Mouse (Mus musculus): Measurements from ENCODE around the gene Vipr2. TPM values are rescaled to one million over a fixed set of nuclear protein-coding genes. Genes with fewer than 3 reads are reported as not detected.

Gene Vipr2
- polyA plus RNA-seq, 1 experiment, result 0.11 TPM

GRCm38 (mm10) chr12:116183212-116183935 is 105.8 kb downstream of the Vipr2 start:
- no peaks in the 10 kb centered on the region for H3K36me3 ChIP-seq (ENCODE audit: control insufficient read depth, insufficient read depth)
- TF ChIP-seq MYOG (IDR thresholded peaks at IDR 0.05; ENCODE audit: control insufficient read depth, extremely low read depth, insufficient read length) (no peak), CTCF (IDR thresholded peaks at IDR 0.05; ENCODE audit: control insufficient read depth, insufficient read depth, insufficient read length) (no peak), MYOD1 (IDR thresholded peaks at IDR 0.05; ENCODE audit: control insufficient read depth, insufficient read length, low read depth) (no peak), USF1 (IDR thresholded peaks at IDR 0.05; ENCODE audit: low read depth) (no peak), CEBPB (IDR thresholded peaks at IDR 0.05; ENCODE audit: low read depth) (no peak), FOSL1 (IDR thresholded peaks at IDR 0.05; ENCODE audit: insufficient read depth, low read length, poor library complexity, severe bottlenecking) (no peak), MAX (IDR thresholded peaks at IDR 0.05) (no peak)
- no peak overlapping the region for H3K4me3 ChIP-seq (ENCODE audit: insufficient read depth, poor library complexity, severe bottlenecking)
- H3K27me3 ChIP-seq (ENCODE audit: control insufficient read depth, insufficient read depth, insufficient read length), result no peaks in the 10 kb centered on the region
- H3K79me2 ChIP-seq (ENCODE audit: control insufficient read depth, insufficient read depth), result no peaks in the 10 kb centered on the region
- H3ac ChIP-seq (ENCODE audit: control insufficient read depth, insufficient read length, low read depth), result no peak overlapping the region
- no peaks in the 10 kb centered on the region for H3K79me3 ChIP-seq (ENCODE audit: low read depth)

GRCm38 (mm10) chr12:116193952-116194351 is 116.4 kb downstream of the Vipr2 start:
- Histone ChIP-seq H3K27me3 (ENCODE audit: control insufficient read depth, insufficient read depth, insufficient read length) (no peaks in the 10 kb centered on the region), H3ac (ENCODE audit: control insufficient read depth, insufficient read length, low read depth) (no peak overlapping the region), H3K79me2 (ENCODE audit: control insufficient read depth, insufficient read depth) (no peaks in the 10 kb centered on the region), H3K79me3 (ENCODE audit: low read depth) (no peaks in the 10 kb centered on the region), H3K36me3 (ENCODE audit: control insufficient read depth, insufficient read depth) (no peaks in the 10 kb centered on the region), H3K4me3 (ENCODE audit: insufficient read depth, poor library complexity, severe bottlenecking) (no peak overlapping the region)
- TF ChIP-seq FOSL1 (IDR thresholded peaks at IDR 0.05; ENCODE audit: insufficient read depth, low read length, poor library complexity, severe bottlenecking) (no peak), MYOG (IDR thresholded peaks at IDR 0.05; ENCODE audit: control insufficient read depth, extremely low read depth, insufficient read length) (no peak), USF1 (IDR thresholded peaks at IDR 0.05; ENCODE audit: low read depth) (no peak), CEBPB (IDR thresholded peaks at IDR 0.05; ENCODE audit: low read depth) (no peak), CTCF (IDR thresholded peaks at IDR 0.05; ENCODE audit: control insufficient read depth, insufficient read depth, insufficient read length) (no peak), MAX (IDR thresholded peaks at IDR 0.05) (no peak)

DNA sequence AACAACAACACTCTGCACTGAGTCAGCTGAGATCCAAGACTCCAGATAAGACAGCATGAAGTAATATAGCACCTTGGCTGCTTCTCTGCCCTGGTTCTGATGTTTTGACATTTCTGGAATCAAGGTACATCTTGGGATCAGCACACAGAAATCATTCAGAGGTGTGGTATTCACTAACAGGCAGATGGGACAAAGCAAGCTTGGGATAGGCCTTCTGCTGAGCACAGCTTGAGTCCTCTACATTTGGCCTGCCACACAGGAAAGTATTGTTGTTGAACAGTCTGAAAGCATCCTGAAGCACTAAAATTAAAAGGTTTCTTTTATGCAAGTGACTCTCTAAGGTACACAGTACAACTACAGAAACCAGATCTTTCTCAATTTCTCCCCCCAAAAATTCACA is 117.1 kb downstream of the Vipr2 start:
- H3ac ChIP-seq (ENCODE audit: control insufficient read depth, insufficient read length, low read depth), result no peak overlapping the region
- no peak for TF ChIP-seq MAX (IDR thresholded peaks at IDR 0.05)
- no peak for TF ChIP-seq FOSL1 (IDR thresholded peaks at IDR 0.05; ENCODE audit: insufficient read depth, low read length, poor library complexity, severe bottlenecking)
- no peak for TF ChIP-seq MYOD1 (IDR thresholded peaks at IDR 0.05; ENCODE audit: control insufficient read depth, insufficient read length, low read depth)
- TF ChIP-seq MYOG (IDR thresholded peaks at IDR 0.05; ENCODE audit: control insufficient read depth, extremely low read depth, insufficient read length), result no peak
- TF ChIP-seq USF1 (IDR thresholded peaks at IDR 0.05; ENCODE audit: low read depth), result no peak
- TF ChIP-seq CEBPB (IDR thresholded peaks at IDR 0.05; ENCODE audit: low read depth), result no peak
- no peak for TF ChIP-seq CTCF (IDR thresholded peaks at IDR 0.05; ENCODE audit: control insufficient read depth, insufficient read depth, insufficient read length)
- no peaks in the 10 kb centered on the region for H3K36me3 ChIP-seq (ENCODE audit: control insufficient read depth, insufficient read depth)
- no peaks in the 10 kb centered on the region for H3K79me2 ChIP-seq (ENCODE audit: control insufficient read depth, insufficient read depth)
- H3K4me3 ChIP-seq (ENCODE audit: insufficient read depth, poor library complexity, severe bottlenecking), result no peak overlapping the region
- no peaks in the 10 kb centered on the region for H3K27me3 ChIP-seq (ENCODE audit: control insufficient read depth, insufficient read depth, insufficient read length)
- H3K79me3 ChIP-seq (ENCODE audit: low read depth), result no peaks in the 10 kb centered on the region

Small RNAs within 50 kb of the gene (microRNA-seq; reads per million reads assigned to microRNA genes)
- gene Gm44372 (ENCODE audit: borderline microRNAs expressed), result not detected

Other genes with a start within 250 kb of the Vipr2 start
- gene Zfp386, start 30.0 kb upstream of the Vipr2 start, polyA plus RNA-seq (2012; fragmentation: generic; extraction: Trizol), result 6.6 TPM
- gene Wdr60, start 185.3 kb downstream of the Vipr2 start, polyA plus RNA-seq (2012; fragmentation: generic; extraction: Trizol), result 4.4 TPM
- gene Gm11027, start 197.7 kb downstream of the Vipr2 start, polyA plus RNA-seq (2012; fragmentation: generic; extraction: Trizol), result not detected
- 19.3 TPM for gene Esyt2, start 203.5 kb downstream of the Vipr2 start, polyA plus RNA-seq (2012; fragmentation: generic; extraction: Trizol)

All from C2C12 (cell line).